Mouse (Mus musculus): ENCODE data around the gene Tssk3. TPM values are rescaled to one million over a fixed set of nuclear protein-coding genes. Genes with fewer than 3 reads are reported as not detected.

Gene Tssk3
- polyA plus RNA-seq, 1 experiment from 2014 or later, result not detected

DNA sequence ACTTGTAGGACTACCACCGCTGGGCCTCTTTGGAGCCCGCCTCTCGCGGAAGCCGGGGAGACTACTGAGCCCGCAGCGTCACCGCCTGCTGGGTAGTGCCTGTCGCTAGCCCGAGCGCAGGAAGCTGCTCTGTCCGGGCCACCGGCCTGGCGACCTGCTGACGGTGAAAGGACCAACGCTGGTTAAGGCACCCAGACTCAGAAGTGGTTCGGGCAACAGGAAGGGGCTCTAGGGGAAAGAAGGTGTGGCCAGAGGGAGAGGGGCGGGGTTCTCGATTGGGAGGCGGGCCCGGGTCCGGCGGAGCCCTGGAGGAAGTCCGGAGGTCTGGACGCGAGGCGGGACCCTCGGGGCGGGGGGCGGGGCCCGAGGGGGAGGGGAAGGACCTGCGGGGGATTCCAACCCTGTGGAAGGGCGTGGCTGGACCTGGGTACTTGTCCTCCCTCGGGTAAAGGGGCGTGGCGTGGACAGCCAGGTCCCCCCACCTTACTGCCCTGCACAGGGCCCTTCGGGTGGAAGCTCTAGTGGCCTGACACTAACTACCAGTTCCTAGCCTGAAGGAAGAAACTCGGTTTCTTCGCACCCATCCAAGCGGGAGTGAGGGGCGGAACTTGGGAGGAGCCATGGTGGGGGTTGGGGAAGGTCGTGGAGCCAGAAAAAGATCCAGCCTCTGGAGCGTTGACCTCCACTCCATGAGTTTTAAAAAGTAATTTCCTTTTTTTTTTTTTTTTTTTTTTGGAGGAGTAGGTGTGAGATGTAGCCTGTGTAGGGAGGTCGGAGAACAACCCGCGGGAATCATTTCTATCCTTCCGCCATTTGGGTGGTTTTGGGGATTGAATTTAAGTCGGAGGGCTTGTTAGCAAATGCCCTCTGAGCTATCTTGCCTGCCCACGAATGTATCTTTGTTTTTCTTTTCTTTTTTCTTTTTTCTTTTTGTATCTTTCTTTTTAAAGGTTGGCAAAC is 10.1 kb upstream of the Tssk3 start:
- Histone ChIP-seq H3K27me3 (no peaks in the 10 kb centered on the region), H3K4me3 (replicated peaks) (peak overlapping the region; percentile 54), H3K4me1 (replicated peaks) (peaks cover 10% of the 10 kb centered on the region), H3K9ac (replicated peaks) (peak overlapping the region; percentile 66), H3K27ac (peak overlapping the region; percentile 91), H3K4me2 (peak overlapping the region; percentile 64), H3K9me3 (no peaks in the 10 kb centered on the region), H3K36me3 (no peaks in the 10 kb centered on the region)
- 2% methylated on average over 47 of the region's 49 CpGs for WGBS
- ATAC-seq (ENCODE audit: insufficient number of reproducible peaks, insufficient read depth, low FRiP score, low TSS enrichment, low read depth), result peak; percentile 84

DNA sequence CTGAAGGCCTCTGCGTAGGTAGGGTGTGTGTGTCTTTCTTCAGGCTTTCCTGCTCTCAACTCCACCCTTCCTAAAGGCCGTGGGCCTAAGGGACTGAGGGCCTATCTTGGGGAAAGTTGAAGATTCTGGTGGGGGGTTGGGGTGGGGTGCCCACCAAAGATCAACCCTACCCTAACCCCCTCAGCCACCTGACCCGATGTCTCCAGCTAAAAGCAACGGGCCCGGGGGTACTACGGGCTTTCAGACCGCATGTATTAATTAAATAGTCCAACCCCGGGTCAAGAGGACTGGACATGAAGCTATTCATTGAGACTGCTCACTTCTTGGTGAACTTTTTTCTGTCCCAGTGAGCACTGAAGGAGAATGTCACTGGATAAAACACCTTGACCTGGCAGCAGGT is 9.2 kb upstream of the Tssk3 start:
- H3K27ac ChIP-seq, result peak overlapping the region; percentile 91
- no peak for ATAC-seq (ENCODE audit: insufficient number of reproducible peaks, insufficient read depth, low FRiP score, low TSS enrichment, low read depth)
- H3K9ac ChIP-seq (replicated peaks), result no peak overlapping the region; the same call in 1 of the 2 replicates
- no peaks in the 10 kb centered on the region for H3K27me3 ChIP-seq
- peak overlapping the region; percentile 54 for H3K4me3 ChIP-seq (replicated peaks)
- H3K9me3 ChIP-seq, result no peaks in the 10 kb centered on the region
- H3K4me1 ChIP-seq (replicated peaks), result peaks cover 10% of the 10 kb centered on the region
- WGBS, result 82% methylated on average over 8 of the region's 8 CpGs
- peak overlapping the region; percentile 64 for H3K4me2 ChIP-seq
- H3K36me3 ChIP-seq, result no peaks in the 10 kb centered on the region

DNA sequence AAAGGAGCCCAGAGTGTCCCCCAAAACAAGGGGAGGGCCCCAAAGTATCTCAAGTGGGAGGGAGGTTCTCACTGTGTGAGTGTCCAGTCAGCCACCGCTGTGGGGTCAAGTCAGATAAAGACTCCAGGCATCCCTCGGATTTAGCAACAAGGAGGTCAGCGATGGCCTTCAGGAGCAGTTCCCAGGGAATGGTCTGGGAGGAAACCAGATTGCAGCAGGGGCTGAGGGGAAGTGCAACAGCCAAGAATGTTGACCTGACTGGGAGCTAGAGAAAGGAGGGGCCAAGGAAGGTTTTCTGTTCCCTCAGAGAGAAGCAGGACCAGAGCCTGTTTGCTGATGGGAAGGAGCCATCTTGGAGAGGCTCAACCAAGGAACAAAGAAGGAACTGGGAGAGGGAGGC is 8.1 kb upstream of the Tssk3 start:
- no peak overlapping the region for H3K4me3 ChIP-seq (replicated peaks)
- H3K4me1 ChIP-seq (replicated peaks), result peaks cover 10% of the 10 kb centered on the region
- H3K27ac ChIP-seq, result peak overlapping the region; percentile 45; the same call in 1 of the 2 replicates
- no peak overlapping the region for H3K4me2 ChIP-seq
- H3K9ac ChIP-seq (replicated peaks), result no peak overlapping the region
- H3K9me3 ChIP-seq, result no peaks in the 10 kb centered on the region
- no peaks in the 10 kb centered on the region for H3K36me3 ChIP-seq
- no peaks in the 10 kb centered on the region for H3K27me3 ChIP-seq
- 75% methylated on average over 3 of the region's 3 CpGs for WGBS
- ATAC-seq (ENCODE audit: insufficient number of reproducible peaks, insufficient read depth, low FRiP score, low TSS enrichment, low read depth), result no peak

DNA sequence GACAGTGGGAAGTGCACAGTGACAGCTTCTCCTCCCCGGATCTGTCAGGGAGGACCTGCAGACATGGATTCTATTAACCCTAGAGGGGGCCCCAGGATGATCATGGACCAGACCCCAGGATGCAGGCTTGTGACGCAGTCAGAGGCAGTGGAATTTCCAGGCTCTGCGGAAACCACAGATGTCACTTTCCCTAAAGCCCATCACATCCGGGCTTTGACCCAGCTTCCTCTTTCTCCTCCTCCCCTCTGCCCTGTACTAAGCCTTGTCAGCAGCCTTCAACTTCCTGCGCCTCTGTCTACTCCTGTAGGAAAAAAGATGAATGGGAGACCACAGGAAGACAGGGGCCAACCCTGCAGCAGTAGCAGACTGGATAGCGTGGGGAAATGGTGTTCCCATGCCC is 5.8 kb upstream of the Tssk3 start:
- H3K27me3 ChIP-seq, result peaks cover 15% of the 10 kb centered on the region
- no peaks in the 10 kb centered on the region for H3K36me3 ChIP-seq
- no peak overlapping the region for H3K9ac ChIP-seq (replicated peaks)
- 32% methylated on average over 6 of the region's 6 CpGs for WGBS
- no peaks in the 10 kb centered on the region for H3K9me3 ChIP-seq
- no peak for ATAC-seq (ENCODE audit: insufficient number of reproducible peaks, insufficient read depth, low FRiP score, low TSS enrichment, low read depth)
- H3K27ac ChIP-seq, result peak overlapping the region; percentile 37; the same call in 1 of the 2 replicates
- no peak overlapping the region for H3K4me3 ChIP-seq (replicated peaks)
- no peak overlapping the region for H3K4me2 ChIP-seq
- H3K4me1 ChIP-seq (replicated peaks), result peaks cover 14% of the 10 kb centered on the region

DNA sequence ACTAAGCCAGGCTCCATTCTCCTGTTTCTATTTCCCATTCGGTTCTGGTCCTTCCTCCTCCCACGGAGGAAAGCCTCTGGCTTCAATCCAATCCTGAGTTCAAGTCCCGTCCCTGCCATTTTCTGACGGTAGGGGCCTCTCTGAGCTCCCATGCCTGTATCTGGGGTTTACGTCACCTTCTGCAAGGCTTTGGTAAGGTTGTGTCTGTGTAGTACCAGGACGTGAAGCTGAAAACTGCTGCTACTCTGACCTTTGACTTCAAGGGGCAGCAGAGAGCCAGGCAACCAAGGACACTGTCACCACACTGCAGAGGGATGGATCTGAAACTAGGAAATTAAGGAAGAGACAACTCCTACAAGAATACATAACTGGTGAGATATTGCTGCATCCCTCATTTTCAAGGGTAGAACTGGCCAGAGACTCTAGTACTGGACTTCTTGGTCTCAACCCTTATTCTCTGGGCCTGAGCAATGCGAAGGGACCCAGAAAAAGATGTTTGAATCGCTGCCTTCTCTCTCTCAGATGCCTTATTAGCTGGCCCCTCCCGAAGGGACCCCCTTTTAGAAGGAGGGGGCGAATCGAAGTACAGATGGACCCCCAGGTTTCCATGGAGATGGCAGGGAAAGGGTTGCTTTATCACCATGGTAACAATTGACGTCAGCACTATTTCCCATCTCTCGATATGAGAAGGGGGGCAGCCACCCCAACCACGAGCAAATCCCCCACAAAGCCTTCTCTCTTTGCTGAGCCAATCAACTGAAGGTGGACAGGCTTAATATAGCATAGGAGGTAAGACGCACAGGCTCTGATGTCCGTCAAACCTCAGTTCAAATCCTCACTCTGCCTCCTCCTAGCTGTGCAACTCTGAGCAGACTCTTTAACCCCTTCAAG is 5.1 kb upstream of the Tssk3 start:
- no peak overlapping the region for H3K4me3 ChIP-seq (replicated peaks)
- ATAC-seq (ENCODE audit: insufficient number of reproducible peaks, insufficient read depth, low FRiP score, low TSS enrichment, low read depth), result no peak
- WGBS, result 42% methylated on average over 16 of the region's 16 CpGs
- H3K27me3 ChIP-seq, result peaks cover 22% of the 10 kb centered on the region
- no peak overlapping the region for H3K4me2 ChIP-seq
- no peaks in the 10 kb centered on the region for H3K36me3 ChIP-seq
- peaks cover 18% of the 10 kb centered on the region for H3K4me1 ChIP-seq (replicated peaks)
- H3K27ac ChIP-seq, result peak overlapping the region; percentile 37; the same call in 1 of the 2 replicates
- H3K9me3 ChIP-seq, result no peaks in the 10 kb centered on the region
- no peak overlapping the region for H3K9ac ChIP-seq (replicated peaks)

DNA sequence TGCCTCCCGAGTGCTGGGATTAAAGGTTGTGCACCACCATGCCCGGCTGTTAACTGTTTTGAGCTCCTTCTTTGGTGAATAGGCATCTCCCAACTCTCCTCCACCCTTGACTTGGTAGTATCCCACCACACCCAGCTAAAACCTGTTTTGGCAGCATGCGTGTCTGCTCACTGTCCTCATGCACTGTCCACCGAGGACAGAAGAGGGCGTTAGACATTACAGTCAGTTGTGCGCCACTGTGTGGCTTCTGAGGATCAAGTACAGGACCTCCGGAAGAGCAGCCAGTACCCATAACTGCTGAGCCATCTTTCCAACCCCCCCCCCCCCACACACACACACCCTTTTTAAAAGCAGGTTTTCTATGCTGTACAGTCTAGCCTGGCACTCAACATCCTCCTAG is 3.9 kb upstream of the Tssk3 start:
- 69% methylated on average over 7 of the region's 7 CpGs for WGBS
- Histone ChIP-seq H3K9me3 (no peaks in the 10 kb centered on the region), H3K9ac (replicated peaks) (no peak overlapping the region), H3K4me3 (replicated peaks) (no peak overlapping the region), H3K4me2 (no peak overlapping the region), H3K27me3 (peaks cover 33% of the 10 kb centered on the region), H3K4me1 (replicated peaks) (peaks cover 19% of the 10 kb centered on the region), H3K27ac (no peak overlapping the region), H3K36me3 (no peaks in the 10 kb centered on the region)
- ATAC-seq (ENCODE audit: insufficient number of reproducible peaks, insufficient read depth, low FRiP score, low TSS enrichment, low read depth), result no peak

DNA sequence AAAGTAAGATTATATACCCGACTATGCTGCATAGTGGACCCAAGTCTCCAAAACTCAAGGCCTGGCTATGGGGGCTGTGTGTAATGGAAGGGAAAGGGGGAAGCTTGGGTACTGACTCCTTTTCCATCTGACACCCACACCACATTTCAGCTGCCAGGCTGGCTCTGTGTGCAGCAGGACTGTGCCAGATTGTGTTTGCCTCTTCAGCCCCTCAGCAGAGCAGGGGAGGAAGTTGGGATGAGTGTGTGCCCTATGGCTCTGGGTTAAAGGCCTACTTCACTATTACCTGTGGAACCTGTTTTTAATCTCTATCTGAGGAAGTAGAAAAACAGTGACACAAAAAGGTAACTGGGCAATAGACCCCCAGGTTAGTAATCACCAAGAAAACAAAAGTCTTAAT is 9.7 kb downstream of the Tssk3 start:
- H3K36me3 ChIP-seq, result peaks cover 97% of the 10 kb centered on the region
- WGBS, result 84% methylated on average over 1 of the region's 1 CpGs

DNA sequence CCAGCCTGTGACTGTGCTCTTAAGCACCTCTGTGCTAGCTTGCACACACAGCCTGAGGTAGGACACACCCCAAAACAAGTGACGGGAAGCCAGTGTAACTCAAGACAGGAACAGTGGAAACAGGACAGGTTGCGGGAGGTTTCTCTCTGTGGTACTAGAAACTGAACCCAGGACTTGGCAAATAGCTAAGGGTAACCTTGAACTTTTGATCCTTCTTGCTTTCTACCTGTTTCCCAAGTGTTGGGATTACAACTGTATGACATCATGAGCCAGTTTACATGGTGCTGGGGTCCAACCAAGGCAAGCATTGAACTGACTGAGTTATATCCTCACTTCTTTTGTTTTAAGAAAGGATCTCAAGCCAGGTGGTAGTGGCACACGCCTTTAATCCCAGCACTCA is 11.0 kb downstream of the Tssk3 start:
- Histone ChIP-seq H3K36me3 (peaks cover 95% of the 10 kb centered on the region), H3K27me3 (no peaks in the 10 kb centered on the region), H3K9ac (replicated peaks) (no peak overlapping the region), H3K4me3 (replicated peaks) (no peak overlapping the region), H3K4me2 (no peak overlapping the region), H3K9me3 (no peaks in the 10 kb centered on the region), H3K4me1 (replicated peaks) (no peaks in the 10 kb centered on the region), H3K27ac (no peak overlapping the region)
- 91% methylated on average over 3 of the region's 3 CpGs for WGBS
- ATAC-seq (ENCODE audit: insufficient number of reproducible peaks, insufficient read depth, low FRiP score, low TSS enrichment, low read depth), result no peak

More for the DNA sequence above, 9.7 kb downstream of the Tssk3 start:
- Histone ChIP-seq H3K4me3 (replicated peaks) (no peak overlapping the region), H3K27me3 (no peaks in the 10 kb centered on the region), H3K4me2 (no peak overlapping the region), H3K27ac (no peak overlapping the region), H3K9ac (replicated peaks) (no peak overlapping the region), H3K4me1 (replicated peaks) (no peaks in the 10 kb centered on the region), H3K9me3 (no peaks in the 10 kb centered on the region)
- no peak for ATAC-seq (ENCODE audit: insufficient number of reproducible peaks, insufficient read depth, low FRiP score, low TSS enrichment, low read depth)

DNA sequence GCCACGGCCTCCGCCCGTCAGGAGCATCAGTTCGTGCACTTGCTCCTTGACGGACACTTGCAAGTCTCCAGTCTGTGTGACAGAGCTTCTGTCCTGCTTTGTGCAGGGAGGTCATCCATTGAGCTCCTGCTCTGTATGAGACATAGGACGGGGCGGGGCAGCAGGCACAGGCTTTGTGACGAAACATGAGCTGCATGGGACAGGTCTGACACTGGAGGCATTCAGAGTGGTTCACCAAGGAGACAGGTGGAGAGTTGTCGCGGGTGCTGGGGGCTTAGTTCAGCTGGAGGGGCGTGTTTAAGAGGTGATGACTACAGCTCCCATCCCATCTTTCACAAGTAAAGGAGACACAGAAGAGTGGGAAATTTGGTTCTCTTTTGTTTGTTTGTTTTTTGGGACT is 14.8 kb downstream of the Tssk3 start:
- Histone ChIP-seq H3K4me2 (no peak overlapping the region), H3K27ac (no peak overlapping the region), H3K9me3 (no peaks in the 10 kb centered on the region), H3K36me3 (peaks cover 94% of the 10 kb centered on the region), H3K4me3 (replicated peaks) (no peak overlapping the region), H3K4me1 (replicated peaks) (no peaks in the 10 kb centered on the region), H3K27me3 (no peaks in the 10 kb centered on the region), H3K9ac (replicated peaks) (no peak overlapping the region)
- 91% methylated on average over 11 of the region's 11 CpGs for WGBS
- no peak for ATAC-seq (ENCODE audit: insufficient number of reproducible peaks, insufficient read depth, low FRiP score, low TSS enrichment, low read depth)

DNA sequence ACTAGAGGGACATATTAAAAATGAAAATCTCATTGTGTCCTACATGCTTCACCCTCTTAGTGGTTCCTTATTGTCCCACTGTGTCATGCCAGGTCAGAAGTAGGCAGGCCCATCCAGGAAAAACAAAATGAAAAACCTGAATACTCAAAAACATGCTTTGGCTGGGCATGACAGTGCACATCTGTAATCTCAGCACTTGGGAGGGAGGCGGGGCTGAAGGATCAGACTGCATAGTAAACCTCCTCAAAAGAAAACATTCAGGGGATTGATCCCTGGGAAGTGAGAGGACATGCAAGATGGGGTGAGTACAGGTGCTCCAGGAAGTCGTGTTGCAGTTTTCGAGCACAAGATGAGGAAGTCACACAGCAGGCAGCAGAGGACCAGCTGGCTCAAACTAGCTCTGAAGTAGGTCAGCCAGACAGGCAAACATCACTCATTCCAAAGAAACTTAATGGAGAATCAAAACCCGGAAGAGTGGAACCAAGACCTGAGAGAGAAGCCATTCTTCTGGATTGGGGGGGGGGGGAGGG is 26.5 kb downstream of the Tssk3 start:
- Histone ChIP-seq H3K9ac (replicated peaks) (no peak overlapping the region), H3K36me3 (peaks cover 51% of the 10 kb centered on the region), H3K4me2 (no peak overlapping the region), H3K27ac (no peak overlapping the region), H3K9me3 (no peaks in the 10 kb centered on the region), H3K4me1 (replicated peaks) (peaks cover 11% of the 10 kb centered on the region), H3K4me3 (replicated peaks) (no peak overlapping the region), H3K27me3 (no peaks in the 10 kb centered on the region)
- WGBS, result 85% methylated on average over 4 of the region's 4 CpGs
- ATAC-seq (ENCODE audit: insufficient number of reproducible peaks, insufficient read depth, low FRiP score, low TSS enrichment, low read depth), result no peak
